Mouse (Mus musculus) lung, embryonic 14.5 days (tissue): ENCODE measurements at regions not wholly inside any gene's neighbourhood (a gene's known extent, or its start where the extent isn't known, plus 50 kb on each side); places are given as distances from the start of the nearest gene placed in this dataset.

ENCODE experiments used
- ATAC-seq: fragments of 200-750 bp; cut with Nextera tagmentation; 2 replicates; pipeline ENCODE4 v1.8.0; 2017; ENCODE audit warnings: mild to moderate bottlenecking, moderate TSS enrichment, moderate library complexity; ENCODE audit not compliant: insufficient read depth
- DNase-seq: peaks from one replicate; pipeline ENCODE4 v3.0.0-alpha.2; 2015
- H3K27ac ChIP-seq: fragments of 300-500 bp; sonication (generic); 2 replicates; pipeline ENCODE4 v1.5.1; 2014; ENCODE audit warnings: low read depth, mild to moderate bottlenecking, moderate library complexity
- H3K27me3 ChIP-seq: fragments of 300-500 bp; sonication (generic); 2 replicates; pipeline ENCODE4 v1.6.1; 2014; ENCODE audit warnings: low read length, control low read depth; ENCODE audit not compliant: insufficient read depth
- H3K36me3 ChIP-seq: fragments of 300-500 bp; sonication (generic); 2 replicates; pipeline ENCODE4 v1.6.1; 2014; ENCODE audit warnings: control low read depth; ENCODE audit not compliant: insufficient read depth
- H3K4me1 ChIP-seq: fragments of 300-500 bp; sonication (generic); 2 replicates; pipeline ENCODE4 v1.6.1; 2014; ENCODE audit warnings: antibody characterized with exemption, control low read depth; ENCODE audit not compliant: insufficient read depth
- H3K4me2 ChIP-seq: fragments of 300-500 bp; sonication (generic); 2 replicates; pipeline ENCODE4 v1.6.1; 2014; ENCODE audit warnings: mild to moderate bottlenecking
- H3K4me3 ChIP-seq: fragments of 300-500 bp; sonication (generic); 2 replicates; pipeline ENCODE4 v1.5.1; 2014; ENCODE audit warnings: low read depth, low read length
- H3K9ac ChIP-seq: fragments of 300-500 bp; sonication (generic); 2 replicates; pipeline ENCODE4 v1.6.1; 2014
- H3K9me3 ChIP-seq: fragments of 300-500 bp; sonication (generic); 2 replicates; pipeline ENCODE4 v1.6.1; 2016; ENCODE audit warnings: low read depth, low read length, control low read depth
- CTCF ChIP-seq: IDR thresholded peaks from 2 replicates; pipeline ENCODE4 v1.5.1; 2016; ENCODE audit warnings: antibody characterized with exemption, low read depth
- WGBS: fragments of 180-500 bp; shearing (Covaris S2); extraction: QIAGEN DNeasy Blood & Tissue Kit; methylation state at CpG from one replicate; pipeline ENCODE4 v1.1.7; 2014; 5-methylcytosine and 5-hydroxymethylcytosine counted together

DNA sequence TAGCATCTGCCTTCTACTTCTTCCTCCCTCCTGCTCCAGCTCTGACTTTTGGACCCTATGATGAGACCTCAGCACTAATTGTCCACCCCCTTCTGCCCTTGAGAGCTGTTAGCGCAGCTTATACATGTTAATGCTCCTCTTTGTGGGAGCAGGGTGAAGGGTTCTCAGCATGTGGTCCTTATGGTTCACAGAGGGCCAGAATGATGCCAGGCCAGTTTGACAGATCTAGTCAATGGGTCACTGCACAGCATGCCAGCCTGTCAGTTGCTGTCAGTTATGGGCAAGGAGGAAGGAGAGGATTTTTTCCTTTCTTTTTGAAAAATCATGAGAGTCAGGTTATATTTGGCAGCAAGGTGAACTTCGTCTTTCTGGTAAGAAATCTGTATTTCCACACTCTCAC is 68.4 kb downstream of the 4931417E11Rik start:
- Histone ChIP-seq H3K4me3 (no peak overlapping the region), H3K9me3 (no peaks in the 10 kb centered on the region), H3K4me2 (no peak overlapping the region), H3K9ac (no peak overlapping the region), H3K27me3 (no peaks in the 10 kb centered on the region), H3K27ac (no peak overlapping the region), H3K36me3 (no peaks in the 10 kb centered on the region), H3K4me1 (no peaks in the 10 kb centered on the region)
- no peak for ATAC-seq
- no peak for DNase-seq
- TF ChIP-seq CTCF = no peak
- WGBS = 76% methylated on average over 2 of the region's 2 CpGs

DNA sequence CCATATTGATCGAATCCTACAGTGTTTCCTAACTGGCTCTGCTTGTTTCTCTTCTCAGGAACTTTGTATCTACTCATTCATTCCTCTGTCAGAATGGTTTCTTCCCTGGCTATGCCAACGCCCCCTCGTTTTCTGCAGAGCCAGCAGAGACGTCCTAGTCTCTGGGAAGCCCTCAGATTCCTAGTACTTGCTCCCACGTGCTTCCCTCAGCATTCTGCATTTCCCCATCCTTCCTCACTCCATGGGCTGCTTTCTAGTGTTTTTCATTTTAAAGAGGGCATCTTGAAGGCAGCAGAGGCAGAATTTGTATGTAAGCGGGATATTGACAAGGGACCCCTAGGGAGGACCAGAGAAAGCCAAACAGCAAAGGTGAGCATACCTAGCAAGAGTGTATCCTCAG is 80.2 kb downstream of the 4931417E11Rik start:
- ATAC-seq = no peak
- H3K4me2 ChIP-seq = no peak overlapping the region
- 59% methylated on average over 6 of the region's 6 CpGs for WGBS
- DNase-seq = no peak
- no peaks in the 10 kb centered on the region for H3K27me3 ChIP-seq
- H3K36me3 ChIP-seq = no peaks in the 10 kb centered on the region
- H3K27ac ChIP-seq = no peak overlapping the region
- no peak overlapping the region for H3K9ac ChIP-seq
- no peaks in the 10 kb centered on the region for H3K4me1 ChIP-seq
- no peak for TF ChIP-seq CTCF
- H3K4me3 ChIP-seq = no peak overlapping the region
- no peaks in the 10 kb centered on the region for H3K9me3 ChIP-seq

DNA sequence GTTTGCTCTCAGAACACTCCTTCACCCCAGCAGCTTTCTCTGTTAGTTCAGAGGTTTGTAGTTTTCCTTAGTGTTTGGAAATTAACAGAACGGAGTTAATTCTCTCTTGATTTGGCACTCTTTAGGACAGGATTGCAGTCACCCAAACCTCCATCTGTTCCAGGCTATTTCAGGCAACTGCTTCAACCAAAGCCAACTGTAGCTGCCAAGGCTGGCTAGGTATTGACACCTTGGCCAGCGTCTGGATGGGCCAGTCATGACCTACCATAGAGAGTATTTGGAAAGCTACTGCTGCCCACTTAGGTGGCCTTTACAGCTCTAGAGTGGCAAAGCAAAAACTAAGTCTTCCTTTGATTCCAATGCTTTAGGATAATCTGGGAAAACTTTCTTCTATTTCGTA is 83.2 kb downstream of the 4931417E11Rik start:
- no peak for DNase-seq

DNA sequence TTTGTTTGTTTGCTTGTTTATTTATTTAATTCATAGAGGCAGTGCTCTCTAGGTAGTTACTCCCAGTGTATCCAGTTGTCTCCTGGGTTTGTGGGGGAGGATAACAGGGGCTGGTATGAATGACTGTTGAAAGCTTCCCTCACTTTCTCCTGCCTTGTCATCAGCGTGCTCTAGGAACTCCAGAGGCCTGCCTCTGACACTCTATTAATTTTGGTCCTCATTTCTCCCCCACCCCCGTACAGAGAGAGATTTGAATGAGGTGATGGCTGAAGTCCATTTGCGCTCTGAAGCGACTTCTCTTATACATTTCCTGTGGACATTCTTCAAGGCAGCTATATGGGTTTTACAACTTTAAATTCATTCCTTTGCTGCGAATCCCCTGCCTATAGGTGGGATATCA is 89.6 kb downstream of the 4931417E11Rik start:
- Histone ChIP-seq H3K4me2 (no peak overlapping the region), H3K4me1 (no peaks in the 10 kb centered on the region), H3K27ac (no peak overlapping the region), H3K4me3 (no peak overlapping the region), H3K36me3 (no peaks in the 10 kb centered on the region), H3K9me3 (peaks cover 3% of the 10 kb centered on the region; the same call in 1 of the 2 replicates), H3K9ac (no peak overlapping the region), H3K27me3 (no peaks in the 10 kb centered on the region)
- no peak for TF ChIP-seq CTCF
- DNase-seq (peak; percentile 59), ATAC-seq (peak; percentile 84)
- 33% methylated on average over 5 of the region's 5 CpGs for WGBS

More for the DNA sequence above, 83.2 kb downstream of the 4931417E11Rik start:
- Histone ChIP-seq H3K9ac (no peak overlapping the region), H3K4me2 (no peak overlapping the region), H3K4me3 (no peak overlapping the region), H3K27me3 (no peaks in the 10 kb centered on the region), H3K9me3 (no peaks in the 10 kb centered on the region), H3K36me3 (no peaks in the 10 kb centered on the region), H3K4me1 (no peaks in the 10 kb centered on the region), H3K27ac (no peak overlapping the region)
- WGBS = 85% methylated on average over 3 of the region's 3 CpGs
- no peak for ATAC-seq
- TF ChIP-seq CTCF = no peak

DNA sequence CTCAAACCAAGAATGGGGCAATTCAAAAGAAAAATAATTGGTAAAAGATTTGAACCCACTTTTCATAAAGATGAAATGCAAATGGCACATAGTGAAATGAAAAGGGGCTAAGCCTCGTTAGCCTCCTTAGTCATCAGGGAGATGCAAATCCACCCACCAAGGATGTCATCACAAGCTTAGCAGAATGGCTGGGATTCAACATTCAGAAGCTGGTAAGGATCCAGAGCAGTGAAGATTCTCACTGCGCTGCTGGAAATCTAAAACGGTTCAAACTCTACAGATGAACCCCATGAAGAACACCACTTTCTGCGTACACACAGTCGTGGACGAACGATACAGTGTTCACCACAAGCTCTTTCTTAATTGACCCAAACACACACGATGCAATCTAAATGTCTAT is 91.6 kb downstream of the 4931417E11Rik start:
- no peak overlapping the region for H3K27ac ChIP-seq
- no peaks in the 10 kb centered on the region for H3K27me3 ChIP-seq
- ATAC-seq (no peak), DNase-seq (no peak)
- H3K9ac ChIP-seq = no peak overlapping the region
- no peaks in the 10 kb centered on the region for H3K4me1 ChIP-seq
- no peak for TF ChIP-seq CTCF
- H3K4me2 ChIP-seq = no peak overlapping the region
- H3K4me3 ChIP-seq = no peak overlapping the region
- H3K9me3 ChIP-seq = peaks cover 3% of the 10 kb centered on the region; the same call in 1 of the 2 replicates
- no peaks in the 10 kb centered on the region for H3K36me3 ChIP-seq
- 80% methylated on average over 8 of the region's 8 CpGs for WGBS

DNA sequence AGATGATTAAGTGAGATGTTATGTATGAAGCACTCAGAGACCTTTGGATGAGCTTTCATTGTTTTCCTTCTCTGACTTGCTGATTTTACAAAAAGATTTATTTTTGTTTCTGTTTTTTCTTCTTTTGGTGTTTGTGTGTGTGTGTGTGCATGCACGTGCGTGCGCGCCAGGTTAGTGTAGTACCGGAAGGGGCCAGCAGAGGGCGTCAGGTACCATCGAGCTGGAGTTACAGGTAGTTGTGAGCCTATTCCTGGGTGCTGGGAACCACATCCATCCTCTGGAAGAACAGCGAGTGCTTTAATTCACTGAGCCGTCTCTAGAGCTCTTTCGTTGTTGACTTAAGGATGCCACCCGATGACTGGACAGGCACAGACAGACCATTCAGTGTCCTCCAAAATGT is 93.2 kb downstream of the 4931417E11Rik start:
- Histone ChIP-seq H3K9me3 (peaks cover 3% of the 10 kb centered on the region; the same call in 1 of the 2 replicates), H3K27me3 (no peaks in the 10 kb centered on the region), H3K36me3 (no peaks in the 10 kb centered on the region), H3K4me2 (no peak overlapping the region), H3K9ac (no peak overlapping the region), H3K4me3 (no peak overlapping the region), H3K27ac (no peak overlapping the region), H3K4me1 (no peaks in the 10 kb centered on the region)
- TF ChIP-seq CTCF = peak; percentile 43
- ATAC-seq = no peak
- no peak for DNase-seq
- WGBS = 94% methylated on average over 11 of the region's 11 CpGs

DNA sequence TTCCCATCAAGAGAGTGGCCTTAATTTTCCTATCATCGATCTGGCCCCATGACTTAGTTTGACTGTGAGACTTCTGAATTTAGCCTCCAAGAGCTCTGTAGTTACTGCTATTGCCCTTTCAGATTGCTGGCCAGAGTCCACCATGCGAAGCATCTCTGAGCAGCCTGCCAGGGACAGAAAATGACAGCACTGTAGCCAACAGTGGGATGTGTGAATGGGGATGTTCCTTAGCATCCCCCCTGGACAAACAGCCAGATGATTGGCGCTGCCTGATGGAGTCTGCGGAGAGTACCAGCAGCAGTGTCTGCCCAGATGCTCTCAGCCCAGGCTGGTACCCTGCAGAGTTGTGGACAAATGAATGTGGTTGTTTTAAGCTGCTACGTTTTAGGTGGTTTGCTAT is 96.6 kb downstream of the 4931417E11Rik start:
- H3K36me3 ChIP-seq = no peaks in the 10 kb centered on the region
- H3K9ac ChIP-seq = no peak overlapping the region
- H3K27ac ChIP-seq = no peak overlapping the region
- no peak overlapping the region for H3K4me3 ChIP-seq
- no peaks in the 10 kb centered on the region for H3K4me1 ChIP-seq
- TF ChIP-seq CTCF = no peak
- 74% methylated on average over 5 of the region's 5 CpGs for WGBS
- no peak overlapping the region for H3K4me2 ChIP-seq
- no peaks in the 10 kb centered on the region for H3K27me3 ChIP-seq
- no peak for ATAC-seq
- H3K9me3 ChIP-seq = peaks cover 3% of the 10 kb centered on the region; the same call in 1 of the 2 replicates
- DNase-seq = peak; percentile 19

DNA sequence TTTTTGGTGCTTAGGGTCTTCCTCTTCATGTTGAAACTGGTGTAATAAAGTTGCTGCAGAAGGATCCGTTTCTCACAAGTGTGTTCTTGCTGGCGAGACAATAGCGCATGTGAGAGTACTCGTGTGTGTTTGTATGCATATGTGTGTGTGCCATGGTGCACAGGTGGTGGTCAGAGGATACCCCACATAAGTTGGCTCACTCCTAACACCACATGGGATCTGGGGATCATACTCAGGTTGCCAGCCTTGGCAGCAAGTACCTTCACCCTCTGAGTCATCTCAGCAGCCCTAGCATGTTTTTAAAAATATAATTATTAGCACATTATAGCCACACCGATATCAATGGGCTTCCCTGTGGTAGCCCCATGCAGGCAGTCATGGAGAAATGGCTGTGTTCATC is 97.6 kb downstream of the 4931417E11Rik start:
- H3K4me3 ChIP-seq = no peak overlapping the region
- 90% methylated on average over 5 of the region's 5 CpGs for WGBS
- H3K4me2 ChIP-seq = no peak overlapping the region
- DNase-seq = no peak
- peaks cover 3% of the 10 kb centered on the region; the same call in 1 of the 2 replicates for H3K9me3 ChIP-seq
- no peak for TF ChIP-seq CTCF
- H3K27ac ChIP-seq = no peak overlapping the region
- H3K9ac ChIP-seq = no peak overlapping the region
- H3K4me1 ChIP-seq = no peaks in the 10 kb centered on the region
- no peak for ATAC-seq
- no peaks in the 10 kb centered on the region for H3K27me3 ChIP-seq
- H3K36me3 ChIP-seq = no peaks in the 10 kb centered on the region
